Mouse (Mus musculus) midbrain, embryonic 16.5 days (tissue): ENCODE results near the gene Ahcyl2. TPM values are rescaled to one million over a fixed set of nuclear protein-coding genes. Genes with fewer than 3 reads are reported as not detected.

Experiments
- ATAC-seq: fragments of 200-750 bp; cut with Nextera tagmentation; 2 replicates; pipeline ENCODE4 v1.8.0; 2017; ENCODE audit warnings: moderate TSS enrichment
- H3K27ac ChIP-seq: fragments of 300-500 bp; sonication (generic); 2 replicates; pipeline ENCODE4 v1.5.1; 2014; ENCODE audit warnings: mild to moderate bottlenecking, low read length, mixed read lengths
- H3K27me3 ChIP-seq: fragments of 300-500 bp; sonication (generic); 2 replicates; pipeline ENCODE4 v1.6.1; 2014; ENCODE audit warnings: low read depth, low read length, mixed read lengths; ENCODE audit not compliant: control insufficient read depth, insufficient read depth
- H3K36me3 ChIP-seq: fragments of 300-500 bp; sonication (generic); 2 replicates; pipeline ENCODE4 v1.6.1; 2014; ENCODE audit warnings: mild to moderate bottlenecking, low read length, moderate library complexity, mixed read lengths; ENCODE audit not compliant: control insufficient read depth, insufficient read depth
- H3K4me1 ChIP-seq: fragments of 300-500 bp; sonication (generic); 2 replicates; pipeline ENCODE4 v1.6.1; 2014; ENCODE audit warnings: mild to moderate bottlenecking, low read length, mixed read lengths; ENCODE audit not compliant: control insufficient read depth, insufficient read depth
- H3K4me2 ChIP-seq: fragments of 300-500 bp; sonication (generic); 2 replicates; pipeline ENCODE4 v1.6.1; 2014; ENCODE audit warnings: mild to moderate bottlenecking, low read length, mixed read lengths
- H3K4me3 ChIP-seq: fragments of 300-500 bp; sonication (generic); 2 replicates; pipeline ENCODE4 v1.5.1; 2014; ENCODE audit warnings: low read depth, mild to moderate bottlenecking, low read length, moderate library complexity, mixed read lengths
- H3K9ac ChIP-seq: fragments of 300-500 bp; sonication (generic); 2 replicates; pipeline ENCODE4 v1.6.1; 2014; ENCODE audit warnings: low read depth, low read length, mixed read lengths
- H3K9me3 ChIP-seq: fragments of 300-500 bp; sonication (generic); replicated peaks from 2 replicates; pipeline ENCODE4 v1.6.1; 2014; ENCODE audit warnings: mild to moderate bottlenecking, low read length, mixed read lengths; ENCODE audit not compliant: control insufficient read depth, poor library complexity, severe bottlenecking
- WGBS: fragments of 180-500 bp; shearing (Covaris S2); extraction: QIAGEN DNeasy Blood & Tissue Kit; methylation state at CpG from one replicate; pipeline ENCODE4 v1.1.7; 2014; 5-methylcytosine and 5-hydroxymethylcytosine counted together
- polyA plus RNA-seq: library from polyadenylated mRNA; unstranded; fragments of >200 nt; fragmentation: Nextera tagmentation; extraction: Ambion mirVana; gene quantifications from 2 replicates; pipeline ENCODE4 v1.2.1, GENCODE M21; 2015

Ahcyl2 gene
- 16.8 and 17.6 TPM in 2 replicates for polyA plus RNA-seq

DNA sequence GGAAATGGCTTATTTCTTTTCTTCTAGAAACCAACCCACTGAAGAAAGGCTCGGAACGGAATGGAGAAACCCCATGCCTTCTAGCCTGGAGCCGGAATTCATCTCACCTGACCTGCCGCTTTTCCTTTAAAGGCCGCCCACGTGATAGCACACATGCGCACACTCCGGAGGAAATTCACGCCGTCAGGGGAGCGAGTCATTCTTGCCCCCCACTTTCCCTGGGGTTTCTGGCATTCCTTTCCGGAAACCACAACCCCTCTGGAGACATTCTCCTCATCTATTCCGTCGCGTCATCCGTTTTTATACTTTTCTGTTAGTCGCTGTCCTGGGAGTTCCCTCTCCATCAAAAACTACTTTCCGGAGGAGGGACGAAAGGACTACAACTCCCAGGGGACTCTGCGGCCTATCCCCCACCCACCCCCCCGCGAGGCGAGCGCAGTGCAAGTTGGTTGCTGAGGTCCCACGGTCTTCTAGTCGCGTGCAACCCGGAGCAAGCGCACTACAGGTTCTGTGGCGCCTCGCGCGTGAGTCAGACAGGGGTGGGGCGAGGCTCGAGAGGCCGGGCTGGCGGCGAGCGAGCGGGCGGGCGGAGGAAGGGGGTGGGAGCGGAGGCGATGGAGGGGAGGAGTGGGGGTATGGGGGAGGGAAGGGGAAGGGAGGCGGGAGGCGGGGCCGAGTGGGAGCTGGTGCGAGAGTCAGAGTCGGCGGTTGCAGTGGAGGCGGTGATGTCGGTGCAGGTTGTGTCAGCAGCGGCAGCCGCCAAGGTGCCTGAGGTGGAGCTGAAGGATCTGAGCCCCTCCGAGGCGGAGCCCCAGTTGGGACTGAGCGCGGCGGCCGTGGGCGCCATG lies at the start of gene Ahcyl2:
Gene Ahcyl2, plus strand, starts transcription at position 199 of the 848 bp plus-strand sequence.
- Histone ChIP-seq H3K4me1 (peaks cover 12% of the 10 kb centered on the region), H3K36me3 (no peaks in the 10 kb centered on the region), H3K27ac (peak within 1 kb of the TSS; percentile 96), H3K9ac (peak within 1 kb of the TSS; percentile 87), H3K9me3 (no peaks in the 10 kb centered on the region), H3K4me3 (peak within 1 kb of the TSS; percentile 91), H3K27me3 (no peaks in the 10 kb centered on the region), H3K4me2 (peak within 1 kb of the TSS; percentile 76)
- ATAC-seq: peak; percentile 99
- 0% methylated on average over 51 of the region's 61 CpGs for WGBS

DNA sequence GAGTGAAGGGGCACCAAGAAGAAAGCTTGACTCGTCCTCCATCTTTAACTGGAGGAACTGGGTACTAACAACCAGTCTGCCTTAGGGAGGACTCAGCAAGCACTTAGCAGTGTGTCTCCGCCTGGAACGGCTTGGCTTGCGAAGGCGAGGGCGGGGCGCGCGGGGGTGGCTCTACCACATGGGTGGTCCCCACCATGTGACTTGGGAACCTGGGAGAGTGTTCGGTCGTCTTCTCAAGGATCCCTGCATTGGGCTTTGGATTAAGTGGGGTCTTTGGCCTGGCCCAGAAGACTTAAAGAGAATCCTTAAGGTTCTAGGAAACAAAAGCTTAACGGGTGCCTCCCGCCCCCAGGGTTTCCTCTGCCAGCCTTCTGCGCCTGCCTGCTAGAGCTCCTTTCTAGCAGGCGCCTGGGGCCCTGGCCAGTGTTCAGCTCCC lies 48.9 kb upstream of the Ahcyl2 start:
- no peaks in the 10 kb centered on the region for H3K27me3 ChIP-seq
- H3K27ac ChIP-seq: peak overlapping the region; percentile 30
- ATAC-seq: peak; percentile 54; the same call in 1 of the 2 replicates
- 2% methylated on average over 15 of the region's 15 CpGs for WGBS
- H3K36me3 ChIP-seq: no peaks in the 10 kb centered on the region
- H3K9me3 ChIP-seq: no peaks in the 10 kb centered on the region
- H3K4me1 ChIP-seq: peaks cover 16% of the 10 kb centered on the region
- peak overlapping the region; percentile 0; the same call in 1 of the 2 replicates for H3K9ac ChIP-seq
- H3K4me2 ChIP-seq: peak overlapping the region; percentile 57
- H3K4me3 ChIP-seq: peak overlapping the region; percentile 28

DNA sequence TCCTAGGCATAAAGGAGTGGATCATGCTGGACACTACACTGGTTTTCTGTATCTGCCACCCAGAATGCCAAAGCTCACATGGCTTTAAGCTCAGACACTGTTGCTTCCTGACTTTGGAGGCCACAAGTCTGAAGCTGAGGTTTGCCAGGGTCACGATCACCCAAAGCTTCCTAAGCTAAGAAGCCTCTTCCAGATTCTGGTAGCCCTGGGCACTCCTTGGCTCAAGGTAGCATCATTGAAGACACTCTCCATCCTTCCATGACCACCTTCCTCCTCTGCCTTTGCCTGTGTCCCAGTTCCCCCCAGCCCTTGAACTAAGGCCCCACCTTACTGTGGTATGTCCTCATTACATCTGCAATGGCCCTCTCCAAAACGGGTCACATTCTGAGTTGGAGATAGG lies 45.9 kb upstream of the Ahcyl2 start:
- H3K27me3 ChIP-seq: no peaks in the 10 kb centered on the region
- H3K36me3 ChIP-seq: no peaks in the 10 kb centered on the region
- no peak overlapping the region for H3K9ac ChIP-seq
- WGBS: 82% methylated on average over 2 of the region's 2 CpGs
- peaks cover 16% of the 10 kb centered on the region for H3K4me1 ChIP-seq
- no peak overlapping the region for H3K4me3 ChIP-seq
- H3K4me2 ChIP-seq: no peak overlapping the region
- no peaks in the 10 kb centered on the region for H3K9me3 ChIP-seq
- no peak overlapping the region for H3K27ac ChIP-seq
- no peak for ATAC-seq

DNA sequence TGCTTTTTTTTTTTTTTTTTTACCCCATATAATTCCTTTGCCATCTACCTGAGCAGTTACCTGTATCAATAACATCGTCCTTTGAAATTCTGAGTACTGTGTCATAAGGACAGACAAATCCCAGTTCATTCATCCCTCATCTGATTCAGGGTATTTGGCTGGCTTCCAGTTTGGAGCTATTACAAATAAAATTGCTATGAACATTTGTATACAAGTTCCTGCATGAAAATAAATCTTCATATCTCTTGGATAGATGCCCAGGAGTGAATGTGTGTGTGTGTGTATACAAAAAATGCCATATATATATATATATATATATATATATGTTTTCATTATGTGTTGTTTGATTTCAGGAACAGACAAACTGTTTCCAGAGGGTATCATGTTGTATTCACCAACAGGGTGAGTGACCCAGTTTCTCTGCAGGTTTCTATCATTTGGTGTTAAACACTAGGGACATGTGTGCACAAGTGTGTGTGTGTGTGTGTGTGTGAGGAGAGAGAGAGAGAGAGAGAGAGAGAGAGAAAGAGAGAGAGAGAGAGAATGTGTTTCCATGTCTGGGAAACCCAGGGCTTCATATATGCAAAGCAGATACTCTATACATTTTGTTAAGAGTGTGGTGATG lies 41.1 kb upstream of the Ahcyl2 start:
- H3K4me2 ChIP-seq: no peak overlapping the region
- H3K36me3 ChIP-seq: no peaks in the 10 kb centered on the region
- no peak overlapping the region for H3K27ac ChIP-seq
- no peaks in the 10 kb centered on the region for H3K4me1 ChIP-seq
- WGBS: 77% methylated on average over 1 of the region's 1 CpGs
- no peak for ATAC-seq
- no peak overlapping the region for H3K4me3 ChIP-seq
- no peak overlapping the region for H3K9ac ChIP-seq
- no peaks in the 10 kb centered on the region for H3K27me3 ChIP-seq
- H3K9me3 ChIP-seq: no peaks in the 10 kb centered on the region

DNA sequence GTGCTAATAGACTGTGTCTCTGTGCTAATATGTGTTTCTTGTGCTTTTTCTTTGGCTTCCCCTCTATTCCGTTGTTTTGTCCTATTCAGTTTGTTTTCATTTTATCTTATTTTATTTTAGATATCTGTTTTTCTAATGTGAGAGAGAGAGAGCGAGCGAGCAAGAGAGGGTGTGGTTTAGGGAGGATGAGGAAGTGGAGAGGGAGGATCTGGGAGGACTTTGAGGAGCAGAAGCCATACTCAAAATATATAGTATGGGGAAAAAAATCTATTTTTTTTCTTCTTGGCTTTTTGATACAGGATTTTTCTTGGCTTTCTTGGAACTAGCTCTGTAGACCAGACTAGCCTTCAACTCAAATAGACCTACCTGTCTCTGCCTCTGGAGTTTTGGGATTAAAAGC lies 39.8 kb upstream of the Ahcyl2 start:
- H3K4me3 ChIP-seq: no peak overlapping the region
- H3K4me1 ChIP-seq: no peaks in the 10 kb centered on the region
- H3K36me3 ChIP-seq: no peaks in the 10 kb centered on the region
- H3K27ac ChIP-seq: no peak overlapping the region
- no peak overlapping the region for H3K9ac ChIP-seq
- ATAC-seq: no peak
- WGBS: 91% methylated on average over 3 of the region's 3 CpGs
- no peaks in the 10 kb centered on the region for H3K9me3 ChIP-seq
- H3K4me2 ChIP-seq: no peak overlapping the region
- H3K27me3 ChIP-seq: no peaks in the 10 kb centered on the region

DNA sequence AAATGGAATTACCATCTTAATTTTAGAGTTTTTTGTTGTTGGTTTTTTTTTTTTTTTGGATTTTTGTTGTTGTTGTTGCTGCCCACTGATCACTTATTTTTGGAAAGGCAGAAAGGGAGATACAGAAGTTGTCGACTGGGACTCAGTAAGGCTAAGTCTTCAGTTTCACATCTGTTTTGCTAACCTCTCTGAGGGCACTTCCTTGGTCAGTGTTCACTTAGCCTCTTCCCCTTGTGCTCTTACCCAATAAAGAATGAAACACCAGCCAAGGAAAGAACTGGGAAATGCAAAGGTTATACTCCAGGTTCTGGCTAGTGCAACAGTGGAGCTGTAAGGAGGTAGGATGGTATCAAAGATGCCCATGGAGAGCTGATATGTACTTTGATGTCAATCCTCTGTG lies 38.3 kb upstream of the Ahcyl2 start:
- H3K36me3 ChIP-seq: no peaks in the 10 kb centered on the region
- no peak overlapping the region for H3K27ac ChIP-seq
- WGBS: 83% methylated on average over 1 of the region's 1 CpGs
- ATAC-seq: no peak
- no peaks in the 10 kb centered on the region for H3K9me3 ChIP-seq
- H3K9ac ChIP-seq: no peak overlapping the region
- no peak overlapping the region for H3K4me2 ChIP-seq
- H3K27me3 ChIP-seq: no peaks in the 10 kb centered on the region
- H3K4me3 ChIP-seq: no peak overlapping the region
- no peaks in the 10 kb centered on the region for H3K4me1 ChIP-seq

DNA sequence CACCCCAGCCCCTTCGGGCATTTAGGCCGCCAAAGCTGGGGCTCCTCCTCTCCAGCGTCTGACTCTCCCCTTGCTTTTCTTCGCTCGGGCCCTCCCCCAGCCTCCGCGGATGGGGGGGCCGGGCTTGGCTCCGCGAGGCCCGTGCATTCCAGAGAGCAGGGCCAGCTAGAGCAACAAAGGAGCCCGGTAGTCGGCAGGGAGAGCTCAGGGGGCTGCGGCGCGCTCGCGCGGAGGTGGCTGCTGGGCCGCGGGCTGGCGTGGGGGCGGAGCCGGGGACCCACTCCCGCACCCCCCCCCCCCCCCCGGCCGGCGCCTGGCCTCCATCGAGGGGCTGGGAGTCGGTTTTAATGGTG lies 32.5 kb upstream of the Ahcyl2 start, which contains the start of gene Smo:
Gene Smo, plus strand, starts transcription at position 168 of the 353 bp plus-strand sequence.
- Histone ChIP-seq H3K27me3 (no peaks in the 10 kb centered on the region), H3K27ac (peak within 1 kb of the TSS; percentile 80), H3K9ac (peak within 1 kb of the TSS; percentile 82), H3K4me3 (peak within 1 kb of the TSS; percentile 70), H3K9me3 (no peaks in the 10 kb centered on the region), H3K4me2 (peak within 1 kb of the TSS; percentile 93), H3K4me1 (peaks cover 11% of the 10 kb centered on the region), H3K36me3 (no peaks in the 10 kb centered on the region)
- peak; percentile 94 for ATAC-seq
- WGBS: 0% methylated on average over 14 of the region's 30 CpGs

DNA sequence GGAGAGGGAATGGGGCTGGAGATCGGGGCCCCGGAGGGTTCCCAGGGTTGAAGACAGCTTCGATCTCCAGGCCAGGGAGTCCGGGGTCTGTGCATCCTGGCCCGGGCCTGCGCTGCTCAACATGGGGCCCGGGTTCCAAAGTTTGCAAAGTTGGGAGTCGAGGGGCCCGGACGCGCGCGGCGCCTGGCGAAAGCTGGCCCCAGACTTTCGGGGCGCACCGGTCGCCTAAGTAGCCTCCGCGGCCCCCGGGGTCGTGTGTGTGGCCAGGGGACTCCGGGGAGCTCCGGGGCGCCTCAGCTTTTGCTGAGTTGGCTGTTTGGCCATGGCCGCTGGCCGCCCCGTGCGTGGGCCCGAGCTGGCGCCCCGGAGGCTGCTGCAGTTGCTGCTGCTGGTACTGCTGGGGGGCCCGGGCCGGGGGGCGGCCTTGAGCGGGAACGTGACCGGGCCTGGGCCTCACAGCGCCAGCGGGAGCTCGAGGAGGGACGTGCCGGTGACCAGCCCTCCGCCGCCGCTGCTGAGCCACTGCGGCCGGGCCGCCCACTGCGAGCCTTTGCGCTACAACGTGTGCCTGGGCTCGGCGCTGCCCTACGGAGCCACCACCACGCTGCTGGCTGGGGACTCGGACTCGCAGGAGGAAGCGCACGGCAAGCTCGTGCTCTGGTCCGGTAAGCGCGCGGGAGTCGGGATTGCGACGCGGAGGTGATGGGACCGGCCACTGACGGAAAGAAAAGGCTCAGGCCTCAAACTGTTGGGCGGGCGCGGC lies 31.9 kb upstream of the Ahcyl2 start:
- Histone ChIP-seq H3K9ac (peak overlapping the region; percentile 82), H3K27me3 (no peaks in the 10 kb centered on the region), H3K9me3 (no peaks in the 10 kb centered on the region), H3K4me1 (peaks cover 11% of the 10 kb centered on the region), H3K4me2 (peak overlapping the region; percentile 93), H3K36me3 (no peaks in the 10 kb centered on the region), H3K4me3 (peak overlapping the region; percentile 70), H3K27ac (peak overlapping the region; percentile 80)
- ATAC-seq: peak; percentile 80
- under 1% methylated on average over 69 of the region's 75 CpGs for WGBS
